Mouse (Mus musculus): ENCODE results near the gene Tmem8. TPM values are rescaled to one million over a fixed set of nuclear protein-coding genes. Genes with fewer than 3 reads are reported as not detected.

Tmem8 gene
- polyA plus RNA-seq, 1 experiment, result 67.5 TPM

DNA sequence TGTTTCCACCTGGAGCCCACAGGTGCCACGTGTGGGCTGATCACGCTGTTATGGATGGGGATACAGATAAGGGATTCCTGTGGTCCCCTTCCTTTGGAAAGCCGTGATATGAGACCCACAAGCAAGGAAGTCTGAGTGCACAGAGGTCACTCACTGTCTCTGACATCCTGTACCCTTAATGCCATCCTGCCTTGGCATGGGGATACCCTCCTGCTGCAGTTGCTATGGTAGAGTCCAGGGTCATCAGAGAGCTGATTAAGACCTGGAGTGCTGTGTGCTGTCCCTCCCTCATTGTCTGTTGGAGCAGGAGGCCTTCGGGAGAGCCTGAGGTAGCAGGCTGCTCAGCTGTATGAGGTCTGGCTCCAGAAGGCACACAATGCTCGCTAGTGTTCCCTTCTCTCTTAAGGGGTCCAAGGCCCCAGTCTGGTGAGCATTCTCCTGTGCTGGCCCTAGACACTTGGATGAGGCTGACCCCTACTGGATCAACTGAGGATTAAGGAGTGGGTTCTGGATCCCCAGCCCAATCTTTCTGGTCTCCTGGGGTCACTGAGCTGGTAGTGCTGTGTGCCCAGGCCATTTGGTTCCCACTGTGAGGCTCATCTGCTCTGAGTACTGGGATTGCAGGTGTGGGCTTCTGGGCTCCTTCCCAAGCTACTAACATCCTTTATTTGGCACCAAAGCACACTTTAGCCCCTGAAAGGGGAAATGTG, 9.5 kb downstream of the Tmem8 start:
- Histone ChIP-seq H3K27ac (ENCODE audit: insufficient read depth, low read depth, low read length) (no peak overlapping the region), H3K4me3 (ENCODE audit: insufficient read depth, low read length) (no peak overlapping the region), H3K4me1 (ENCODE audit: control insufficient read depth, insufficient read depth, low read length) (peaks cover 4% of the 10 kb centered on the region)
- no peak for TF ChIP-seq CTCF (IDR thresholded peaks at IDR 0.05; ENCODE audit: low read depth, low read length)
- TF ChIP-seq POLR2A (IDR thresholded peaks at IDR 0.05; ENCODE audit: borderline replicate concordance, low read depth, low read length), result no peak

DNA sequence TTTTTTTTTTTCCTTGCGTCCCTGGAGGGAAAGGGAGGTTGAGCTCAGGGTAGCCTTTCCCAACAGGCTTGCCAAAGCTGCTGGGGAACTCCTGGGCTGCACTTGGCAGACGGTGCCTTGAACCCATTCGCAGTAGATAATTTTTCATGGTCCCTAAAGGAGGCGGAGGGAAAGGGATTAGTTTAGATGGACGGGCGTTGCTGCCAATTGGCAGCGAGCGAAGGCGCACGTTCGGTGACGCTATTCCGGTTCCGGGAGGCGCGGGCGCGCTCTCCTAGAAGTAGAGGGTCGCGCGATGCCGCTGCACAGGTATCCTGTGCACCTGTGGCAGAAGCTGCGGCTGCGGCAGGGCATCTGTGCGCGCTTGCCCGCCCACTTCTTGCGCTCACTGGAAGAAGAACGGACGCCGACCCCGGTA, 10.2 kb downstream of the Tmem8 start, which contains the start of gene Mrpl28:
TSS of gene Mrpl28 (plus strand) at position 234 of the 418 bp plus-strand sequence.
- peak within 1 kb of the TSS; percentile 83 for H3K4me3 ChIP-seq (ENCODE audit: insufficient read depth, low read length)
- no peak for TF ChIP-seq POLR2A (IDR thresholded peaks at IDR 0.05; ENCODE audit: borderline replicate concordance, low read depth, low read length)
- H3K27ac ChIP-seq (ENCODE audit: insufficient read depth, low read depth, low read length), result peak within 1 kb of the TSS; percentile 17; the same call in 1 of the 2 replicates
- H3K4me1 ChIP-seq (ENCODE audit: control insufficient read depth, insufficient read depth, low read length), result peaks cover 4% of the 10 kb centered on the region

DNA sequence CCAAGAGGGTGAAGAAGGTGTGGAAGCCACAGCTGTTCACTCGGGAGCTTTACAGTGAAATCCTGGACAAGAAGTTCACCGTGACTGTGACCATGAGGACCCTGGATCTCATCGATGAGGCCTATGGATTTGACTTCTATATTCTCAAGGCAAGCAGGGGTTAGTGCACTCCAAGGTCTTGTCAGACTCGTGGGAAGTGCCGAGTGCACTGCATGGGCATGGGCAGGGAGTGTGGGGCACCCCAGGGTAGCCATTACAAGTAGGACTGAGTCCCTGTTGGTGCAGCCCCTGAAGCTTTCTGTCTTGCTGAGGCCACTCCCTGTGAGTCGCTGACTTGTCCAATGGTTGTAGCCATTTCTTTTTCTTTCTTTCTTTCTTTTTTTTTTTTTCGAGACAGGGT, 11.5 kb downstream of the Tmem8 start:
- no peak overlapping the region for H3K27ac ChIP-seq (ENCODE audit: insufficient read depth, low read depth, low read length)
- peak overlapping the region; percentile 83 for H3K4me3 ChIP-seq (ENCODE audit: insufficient read depth, low read length)
- peaks cover 4% of the 10 kb centered on the region for H3K4me1 ChIP-seq (ENCODE audit: control insufficient read depth, insufficient read depth, low read length)
- TF ChIP-seq CTCF (IDR thresholded peaks at IDR 0.05; ENCODE audit: low read depth, low read length) (no peak), POLR2A (IDR thresholded peaks at IDR 0.05; ENCODE audit: borderline replicate concordance, low read depth, low read length) (no peak)

DNA sequence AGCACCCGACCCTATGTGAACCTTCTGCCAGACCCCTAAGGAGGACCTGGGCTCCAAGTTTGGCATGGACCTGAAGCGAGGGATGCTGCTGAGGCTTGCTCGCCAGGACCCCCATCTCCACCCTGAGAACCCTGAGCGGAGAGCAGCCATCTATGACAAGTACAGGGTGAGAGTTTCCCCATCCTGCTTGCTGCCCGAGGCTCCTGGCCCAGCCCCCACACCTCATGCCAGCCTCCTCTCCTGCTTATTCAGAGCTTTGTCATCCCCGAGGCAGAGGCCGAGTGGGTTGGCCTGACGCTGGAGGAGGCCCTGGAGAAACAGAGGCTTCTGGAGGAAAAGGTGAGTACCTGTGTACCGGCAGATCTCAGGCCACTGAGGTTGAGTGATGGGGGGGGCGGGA, 12.1 kb downstream of the Tmem8 start:
- no peak overlapping the region for H3K27ac ChIP-seq (ENCODE audit: insufficient read depth, low read depth, low read length)
- peaks cover 4% of the 10 kb centered on the region for H3K4me1 ChIP-seq (ENCODE audit: control insufficient read depth, insufficient read depth, low read length)
- H3K4me3 ChIP-seq (ENCODE audit: insufficient read depth, low read length), result no peak overlapping the region
- TF ChIP-seq POLR2A (IDR thresholded peaks at IDR 0.05; ENCODE audit: borderline replicate concordance, low read depth, low read length) (no peak), CTCF (IDR thresholded peaks at IDR 0.05; ENCODE audit: low read depth, low read length) (no peak)

DNA sequence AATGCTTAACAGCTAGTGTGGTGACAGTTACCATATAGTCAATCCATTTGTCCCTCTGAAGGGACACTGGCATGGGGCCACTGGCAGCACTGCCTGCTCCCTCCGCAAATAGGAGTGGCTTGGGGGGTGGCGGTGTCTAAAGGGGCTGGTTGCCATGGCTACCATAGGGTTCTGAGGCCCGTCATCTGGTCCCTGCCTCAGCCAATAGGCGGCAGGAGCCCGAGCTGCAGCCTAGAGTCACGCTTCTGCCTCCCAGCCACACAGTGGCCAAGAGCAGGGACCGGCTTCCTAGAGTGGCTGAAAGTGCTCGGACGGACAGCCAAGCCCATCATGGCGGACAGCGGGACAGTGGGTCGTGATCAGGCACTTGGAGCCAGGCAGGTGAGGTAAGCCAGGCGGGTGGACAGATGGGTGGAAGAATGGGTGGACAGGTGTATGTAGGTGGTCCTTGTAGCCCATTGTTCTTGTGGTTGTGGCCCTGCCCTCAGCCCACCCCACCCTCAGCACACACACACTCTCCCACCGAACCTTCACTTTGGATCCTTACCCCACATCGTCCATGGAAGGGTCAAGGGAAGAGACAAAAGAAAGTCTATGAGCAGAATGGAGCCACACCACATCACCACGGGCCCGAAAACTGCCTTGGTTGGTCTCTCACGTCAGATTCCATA, 18.1 kb downstream of the Tmem8 start:
- Histone ChIP-seq H3K4me3 (ENCODE audit: insufficient read depth, low read length) (no peak overlapping the region), H3K27ac (ENCODE audit: insufficient read depth, low read depth, low read length) (no peak overlapping the region), H3K4me1 (ENCODE audit: control insufficient read depth, insufficient read depth, low read length) (no peaks in the 10 kb centered on the region)
- no peak for TF ChIP-seq POLR2A (IDR thresholded peaks at IDR 0.05; ENCODE audit: borderline replicate concordance, low read depth, low read length)
- TF ChIP-seq CTCF (IDR thresholded peaks at IDR 0.05; ENCODE audit: low read depth, low read length), result no peak

DNA sequence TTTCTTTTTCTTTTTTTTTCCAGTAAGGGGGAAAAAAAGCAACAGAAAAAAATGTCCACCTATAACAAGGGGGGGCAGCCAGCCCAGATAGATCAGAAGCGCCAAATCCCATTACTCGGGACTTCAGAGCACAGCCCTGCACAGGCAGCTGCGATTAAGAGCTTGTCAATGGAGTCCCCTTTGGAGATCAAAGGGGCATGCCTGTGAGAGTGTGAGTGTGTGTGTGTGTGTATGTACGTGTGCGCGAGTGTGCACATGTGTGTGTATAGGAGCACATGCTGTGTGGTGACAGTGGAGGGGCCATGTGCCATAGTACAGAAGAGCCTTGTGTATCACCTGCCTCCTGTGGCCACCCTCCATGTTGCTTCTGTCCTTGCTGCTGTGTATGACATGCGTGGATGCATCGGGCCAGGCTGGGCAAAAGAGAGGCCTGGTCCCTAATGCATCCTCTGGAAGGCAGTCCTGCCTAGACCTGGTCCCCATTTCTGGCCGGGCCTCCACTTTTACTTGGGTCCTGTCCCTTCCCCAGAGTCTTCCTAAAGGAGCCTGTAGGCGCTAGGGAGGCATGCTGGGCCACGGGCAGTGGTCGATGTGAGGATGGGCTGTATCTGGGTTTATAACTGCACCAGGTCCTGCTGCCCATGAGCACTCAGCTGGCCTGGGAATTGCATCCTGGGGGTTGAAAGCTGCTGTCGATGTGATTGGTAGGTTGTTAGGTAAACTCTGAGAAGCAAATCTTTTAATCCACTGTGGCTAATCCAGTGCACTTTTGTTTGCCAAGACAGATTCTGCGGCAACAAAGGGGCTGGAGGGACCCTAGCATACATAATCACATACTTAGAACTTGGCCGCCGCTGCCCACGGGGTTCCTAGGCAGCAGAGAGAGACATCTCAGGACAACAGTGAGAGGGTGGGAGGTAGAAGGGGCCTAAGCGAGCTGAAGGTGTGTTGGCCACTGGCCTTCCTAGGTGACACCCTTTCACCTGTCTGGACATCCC, 19.1 kb downstream of the Tmem8 start:
- TF ChIP-seq CTCF (IDR thresholded peaks at IDR 0.05; ENCODE audit: low read depth, low read length), result no peak
- no peak for TF ChIP-seq POLR2A (IDR thresholded peaks at IDR 0.05; ENCODE audit: borderline replicate concordance, low read depth, low read length)
- H3K27ac ChIP-seq (ENCODE audit: insufficient read depth, low read depth, low read length), result no peak overlapping the region
- no peaks in the 10 kb centered on the region for H3K4me1 ChIP-seq (ENCODE audit: control insufficient read depth, insufficient read depth, low read length)
- H3K4me3 ChIP-seq (ENCODE audit: insufficient read depth, low read length), result no peak overlapping the region

DNA sequence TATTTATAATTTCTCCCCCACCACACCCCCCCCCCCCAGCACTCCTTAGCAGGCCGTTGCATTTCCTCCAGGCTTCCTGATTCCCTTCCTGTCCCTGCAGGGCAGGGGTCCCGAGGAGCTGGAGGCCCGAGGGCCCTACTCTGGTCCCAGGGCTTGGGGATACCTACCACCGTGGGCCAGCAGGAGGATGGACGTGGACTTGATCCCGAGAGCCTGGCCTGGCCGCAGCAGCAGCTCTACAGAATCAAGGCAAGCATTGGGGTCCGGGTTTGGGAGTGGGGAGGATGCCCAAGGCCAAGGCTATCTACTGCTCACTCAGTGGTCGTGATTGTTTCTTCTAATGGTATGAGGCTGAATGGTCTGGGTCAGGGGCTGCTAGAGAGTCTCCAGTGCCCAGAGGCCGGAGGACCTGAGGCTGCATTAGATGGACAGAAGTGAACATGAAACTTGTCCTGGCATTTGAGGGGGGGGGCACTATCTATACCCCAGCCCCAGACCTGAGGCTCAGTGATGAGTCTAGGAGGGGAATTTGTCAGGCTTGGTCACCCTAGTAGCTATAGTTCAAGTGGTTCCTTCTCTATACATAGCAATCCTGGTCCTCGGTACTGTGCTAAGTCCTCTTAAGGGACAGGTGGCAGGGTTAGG, 24.1 kb downstream of the Tmem8 start:
- Histone ChIP-seq H3K4me3 (ENCODE audit: insufficient read depth, low read length) (no peak overlapping the region), H3K27ac (ENCODE audit: insufficient read depth, low read depth, low read length) (no peak overlapping the region), H3K4me1 (ENCODE audit: control insufficient read depth, insufficient read depth, low read length) (peaks cover 10% of the 10 kb centered on the region; the same call in 1 of the 2 replicates)
- no peak for TF ChIP-seq POLR2A (IDR thresholded peaks at IDR 0.05; ENCODE audit: borderline replicate concordance, low read depth, low read length)

DNA sequence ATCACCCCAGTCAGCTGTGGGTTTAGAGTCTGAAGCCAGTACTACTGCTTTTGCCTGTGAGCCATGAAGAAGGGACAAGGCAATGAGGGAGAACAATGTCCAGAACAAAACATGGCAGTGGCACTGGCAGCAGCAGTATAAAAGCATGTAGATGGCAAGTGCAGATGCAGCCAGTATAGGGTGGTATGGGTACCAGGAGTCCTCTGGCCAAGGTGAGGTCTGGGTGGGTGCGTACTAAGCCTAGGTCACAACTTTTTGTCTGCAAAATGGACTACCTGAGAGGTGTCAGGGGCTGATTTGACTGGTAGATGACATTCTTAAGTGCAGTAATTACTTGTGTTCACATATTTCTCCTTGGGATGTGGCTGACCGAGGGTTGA, 24.6 kb downstream of the Tmem8 start:
- H3K27ac ChIP-seq (ENCODE audit: insufficient read depth, low read depth, low read length), result no peak overlapping the region
- no peak for TF ChIP-seq POLR2A (IDR thresholded peaks at IDR 0.05; ENCODE audit: borderline replicate concordance, low read depth, low read length)
- no peak for TF ChIP-seq CTCF (IDR thresholded peaks at IDR 0.05; ENCODE audit: low read depth, low read length)

DNA sequence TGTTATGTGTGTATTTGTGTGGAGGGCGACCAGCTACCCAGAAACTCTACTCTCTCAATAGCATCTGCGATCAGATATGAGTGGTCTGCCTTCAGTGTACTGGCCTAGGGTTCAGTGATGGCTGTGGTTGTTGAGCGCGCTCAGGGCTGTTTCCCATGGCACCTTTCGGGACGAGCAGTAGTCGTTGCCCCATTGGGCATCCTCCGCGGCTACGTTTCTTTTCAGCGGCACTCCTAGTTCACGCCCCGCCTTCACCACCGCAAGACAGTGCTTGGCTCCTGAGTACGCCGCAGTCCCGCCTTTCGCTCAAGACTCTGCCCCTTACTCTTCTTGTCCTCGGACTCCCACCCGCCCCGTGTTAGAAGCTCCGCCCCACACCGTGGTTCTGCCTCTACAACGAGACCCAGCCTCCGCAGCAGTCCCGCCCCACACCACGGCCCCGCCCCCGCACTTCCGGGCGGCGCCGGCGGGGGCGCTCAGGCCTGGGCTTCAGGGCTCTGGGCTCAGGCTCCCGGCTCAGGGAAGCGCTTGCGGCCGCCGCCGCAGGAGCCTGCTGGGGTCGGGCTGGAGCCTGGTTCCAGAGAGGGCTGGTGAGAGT, 25.2 kb downstream of the Tmem8 start, which contains the start of gene Axin1:
TSS of gene Axin1 (plus strand) at position 450 of the 598 bp plus-strand sequence.
- peak within 1 kb of the TSS; percentile 66 for H3K27ac ChIP-seq (ENCODE audit: insufficient read depth, low read depth, low read length)
- H3K4me3 ChIP-seq (ENCODE audit: insufficient read depth, low read length), result peak within 1 kb of the TSS; percentile 77
- TF ChIP-seq CTCF (IDR thresholded peaks at IDR 0.05; ENCODE audit: low read depth, low read length), result no peak
- no peak for TF ChIP-seq POLR2A (IDR thresholded peaks at IDR 0.05; ENCODE audit: borderline replicate concordance, low read depth, low read length)
- H3K4me1 ChIP-seq (ENCODE audit: control insufficient read depth, insufficient read depth, low read length), result peaks cover 10% of the 10 kb centered on the region; the same call in 1 of the 2 replicates

More for the DNA sequence above, 24.6 kb downstream of the Tmem8 start:
- peaks cover 10% of the 10 kb centered on the region; the same call in 1 of the 2 replicates for H3K4me1 ChIP-seq (ENCODE audit: control insufficient read depth, insufficient read depth, low read length)
- H3K4me3 ChIP-seq (ENCODE audit: insufficient read depth, low read length), result peak overlapping the region; percentile 77
